ENCODE assay signal across 22 mouse cellular contexts in the genomic region with DNA sequence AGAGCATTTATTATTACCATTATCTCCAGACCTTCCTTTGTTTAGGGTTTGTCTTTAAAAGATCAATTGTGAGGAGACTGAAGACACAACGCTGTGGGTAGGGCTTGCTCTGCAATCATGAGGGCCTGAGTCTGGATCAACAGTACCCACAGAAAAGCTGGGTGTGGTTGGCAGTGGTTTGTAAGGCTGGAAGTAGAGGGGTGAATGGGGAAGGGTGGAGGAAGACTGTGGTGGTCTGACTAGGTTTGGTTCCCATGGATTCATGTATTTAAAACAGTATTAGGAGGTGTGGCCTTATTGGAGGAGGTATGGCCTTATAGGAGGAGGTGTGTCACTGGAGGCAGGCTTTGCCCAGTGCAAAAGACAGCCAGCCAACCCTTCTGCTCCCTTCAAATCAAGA.
"Had no signal": no experiment of that assay in that cellular context is flagged by ENCODE, and none has a peak within 500 bp of the region (broad histone marks: within the 10 kb centered on the region; RNA-seq: fewer than 3 reads in every experiment).

No protein-coding gene starts in this region.

- ATAC-seq: forebrain, embryonic 13.5 days; forebrain, embryonic 14.5 days; forebrain, embryonic 15.5 days; forebrain, embryonic 16.5 days; forebrain, postnatal 0 days had no signal

- DNase-seq: cerebellum, adult 2 months; cerebellum, adult 8-10 months; cerebellum, adult 9-10 months; cerebellum, adult 9-11 months; cerebellum, postnatal 10 days; cerebellum, postnatal 14 days; cerebellum, postnatal 25 days; cerebellum, postnatal 36 days; embryo, embryonic 11 days; forebrain, postnatal 0 days; gastrocnemius, adult 2 months; gastrocnemius, postnatal 10 days; gastrocnemius, postnatal 14 days; gastrocnemius, postnatal 25 days; gastrocnemius, postnatal 36 days; heart, adult 11 months; heart, adult 18-20 months; heart, adult 2 months had no signal
